Mouse (Mus musculus): ENCODE data around the gene Oas1e. TPM values are rescaled to one million over a fixed set of nuclear protein-coding genes. Genes with fewer than 3 reads are reported as not detected.
"Not testable (repeated sequence)": the region's sequence is repeated elsewhere in the genome, so short reads cannot be mapped to it uniquely, and the experiment has no call there.

Gene Oas1e
- total RNA-seq (2015; ENCODE audit: low replicate concordance) (not detected in 2 replicates), total RNA-seq (2017; ENCODE audit: low replicate concordance) (3.0 TPM in 1 of 2 replicates, not detected in the other)

- not testable (repeated sequence) for ATAC-seq (replicated peaks; ENCODE audit: low FRiP score, poor library complexity, severe bottlenecking)
Measured at GRCm38 (mm10) chr5:120795480-120796034, at the start of gene Oas1e. TSS of gene Oas1e (minus strand) at chr5:120795530.

- no peak for ATAC-seq (replicated peaks; ENCODE audit: low FRiP score, poor library complexity, severe bottlenecking)
Measured at GRCm38 (mm10) chr5:120844713-120845112, 49.4 kb upstream of the Oas1e start.

- ATAC-seq (replicated peaks; ENCODE audit: low FRiP score, poor library complexity, severe bottlenecking) = peak; percentile 78
Measured at GRCm38 (mm10) chr5:120836731-120837585, 41.6 kb upstream of the Oas1e start.

- ATAC-seq (replicated peaks; ENCODE audit: low FRiP score, poor library complexity, severe bottlenecking) = no peak
Measured at GRCm38 (mm10) chr5:120833335-120834280, 38.3 kb upstream of the Oas1e start.

GRCm38 (mm10) chr5:120831031-120831430 is 35.7 kb upstream of the Oas1e start:
- no peak for ATAC-seq (replicated peaks; ENCODE audit: low FRiP score, poor library complexity, severe bottlenecking)

GRCm38 (mm10) chr5:120818999-120819398 is 23.7 kb upstream of the Oas1e start:
- no peak for ATAC-seq (replicated peaks; ENCODE audit: low FRiP score, poor library complexity, severe bottlenecking)

- peak; percentile 47; the same call in 1 of the 2 replicates for ATAC-seq (replicated peaks; ENCODE audit: low FRiP score, poor library complexity, severe bottlenecking)
Measured at GRCm38 (mm10) chr5:120815949-120816348, 20.6 kb upstream of the Oas1e start.

GRCm38 (mm10) chr5:120813023-120813422 is 17.7 kb upstream of the Oas1e start:
- ATAC-seq (replicated peaks; ENCODE audit: low FRiP score, poor library complexity, severe bottlenecking) = peak; percentile 67

GRCm38 (mm10) chr5:120811951-120812819 is 16.9 kb upstream of the Oas1e start, which contains the start of gene Oas1c:
TSS of gene Oas1c (minus strand) at chr5:120812514.
- peak; percentile 91 for ATAC-seq (replicated peaks; ENCODE audit: low FRiP score, poor library complexity, severe bottlenecking)

- no peak for ATAC-seq (replicated peaks; ENCODE audit: low FRiP score, poor library complexity, severe bottlenecking)
Measured at GRCm38 (mm10) chr5:120809171-120809570, 13.8 kb upstream of the Oas1e start.

- peak; percentile 61 for ATAC-seq (replicated peaks; ENCODE audit: low FRiP score, poor library complexity, severe bottlenecking)
Measured at GRCm38 (mm10) chr5:120806458-120806857, 11.1 kb upstream of the Oas1e start.

- ATAC-seq (replicated peaks; ENCODE audit: low FRiP score, poor library complexity, severe bottlenecking) = no peak
Measured at GRCm38 (mm10) chr5:120803596-120803995, 8.3 kb upstream of the Oas1e start.

GRCm38 (mm10) chr5:120798943-120799342 is 3.6 kb upstream of the Oas1e start:
- ATAC-seq (replicated peaks; ENCODE audit: low FRiP score, poor library complexity, severe bottlenecking) = peak; percentile 85

GRCm38 (mm10) chr5:120798147-120798546 is 2.8 kb upstream of the Oas1e start:
- ATAC-seq (replicated peaks; ENCODE audit: low FRiP score, poor library complexity, severe bottlenecking) = peak; percentile 75

GRCm38 (mm10) chr5:120793043-120793442 is 2.3 kb downstream of the Oas1e start:
- peak; percentile 75 for ATAC-seq (replicated peaks; ENCODE audit: low FRiP score, poor library complexity, severe bottlenecking)

GRCm38 (mm10) chr5:120787042-120787441 is 8.3 kb downstream of the Oas1e start:
- ATAC-seq (replicated peaks; ENCODE audit: low FRiP score, poor library complexity, severe bottlenecking) = no peak

- ATAC-seq (replicated peaks; ENCODE audit: low FRiP score, poor library complexity, severe bottlenecking) = no peak
Measured at GRCm38 (mm10) chr5:120782446-120782845, 12.9 kb downstream of the Oas1e start.

- ATAC-seq (replicated peaks; ENCODE audit: low FRiP score, poor library complexity, severe bottlenecking) = no peak
Measured at GRCm38 (mm10) chr5:120781646-120782045, 13.7 kb downstream of the Oas1e start.

- no peak for ATAC-seq (replicated peaks; ENCODE audit: low FRiP score, poor library complexity, severe bottlenecking)
Measured at GRCm38 (mm10) chr5:120779922-120780321, 15.4 kb downstream of the Oas1e start.
